ENCODE assay signal across 8 mouse cellular contexts in genomic region chr11:103116959-103117590, GRCm38 (mm10). TPM values are rescaled to one million over a fixed set of nuclear protein-coding genes. Genes with fewer than 3 reads are reported as not detected.
DNase-seq lines count a peak whose midpoint lies in the region; ATAC-seq and TF ChIP-seq lines count a peak whose summit lies in the region.

No protein-coding gene starts in this region.

- H3K4me2 ChIP-seq in liver, embryonic 11.5 days, result peak overlapping the region; percentile 99

- no peak for ATAC-seq in CD4-positive, CD25-positive, alpha-beta regulatory T cell, adult 4 months
- ATAC-seq in liver, embryonic 11.5 days (replicated peaks; ENCODE audit: low FRiP score), result no peak; the same call in 1 of the 2 replicates
- ATAC-seq in monocyte, adult 5-6 weeks (replicated peaks; ENCODE audit: insufficient number of reproducible peaks, low FRiP score, low TSS enrichment, poor library complexity, severe bottlenecking), result peak; percentile 22; the same call in 1 of the 2 replicates

- no peaks in the 10 kb centered on the region for H3K9me3 ChIP-seq in liver, embryonic 11.5 days (ENCODE audit: control insufficient read depth, low read length)

- under 1% methylated on average over 35 of the region's 35 CpGs for WGBS in kidney, adult 2 months
- 0% methylated on average over 35 of the region's 35 CpGs for WGBS in liver, embryonic 11.5 days

- H3K4me3 ChIP-seq in kidney, adult 2 months (ENCODE audit: insufficient read depth, low read depth, low read length), result peak overlapping the region; percentile 74
- H3K4me3 ChIP-seq in liver, embryonic 11.5 days (ENCODE audit: low read depth, low read length), result peak overlapping the region; percentile 75

- peak; percentile 69 for TF ChIP-seq CTCF in kidney, adult 2 months (conservative IDR thresholded peaks at IDR 0.05; ENCODE audit: insufficient read depth, insufficient read length, low read depth, low read length)

- H3K27ac ChIP-seq in kidney, adult 2 months (ENCODE audit: insufficient read depth, low read depth, low read length), result peak overlapping the region; percentile 59
- peak overlapping the region; percentile 86 for H3K27ac ChIP-seq in liver, embryonic 11.5 days (ENCODE audit: low read depth, low read length)

- peak; percentile 11 for TF ChIP-seq POLR2A in kidney, adult 2 months (IDR thresholded peaks at IDR 0.05; ENCODE audit: low read depth, low read length)

- no peaks in the 10 kb centered on the region for H3K36me3 ChIP-seq in kidney, adult 2 months (ENCODE audit: control insufficient read depth, insufficient read depth, low read length)
- no peaks in the 10 kb centered on the region for H3K36me3 ChIP-seq in liver, embryonic 11.5 days (ENCODE audit: control insufficient read depth, insufficient read depth, low read length)

- H3K27me3 ChIP-seq in kidney, adult 2 months (replicated peaks; ENCODE audit: control insufficient read depth, insufficient read depth, low read length), result no peaks in the 10 kb centered on the region
- no peaks in the 10 kb centered on the region for H3K27me3 ChIP-seq in liver, embryonic 11.5 days (replicated peaks; ENCODE audit: control insufficient read depth, insufficient read depth, low read length)

- DNase-seq in CD4-positive, CD25-positive, alpha-beta regulatory T cell, adult 2 months (ENCODE audit: low read depth, low spot score), result peak; percentile 76
- DNase-seq in embryo, embryonic 11.5 days (ENCODE audit: low read depth, low spot score), result peak; percentile 43
- DNase-seq in heart, adult 18-20 months, result peak; percentile 87 to 88
- DNase-seq in kidney, adult 2 months, result peak; percentile 84
- DNase-seq in liver, embryonic 11.5 days (ENCODE audit: low spot score), result peak; percentile 83
- peak; percentile 80 to 84 for DNase-seq in spleen, postnatal 36 days (ENCODE audit: low spot score in 2 of 2)

- H3K9ac ChIP-seq in liver, embryonic 11.5 days (ENCODE audit: low read depth, low read length), result peak overlapping the region; percentile 80

- H3K4me1 ChIP-seq in kidney, adult 2 months (ENCODE audit: control insufficient read depth, insufficient read depth, low read length), result peaks cover 18% of the 10 kb centered on the region; the same call in 1 of the 2 replicates
- peaks cover 23% of the 10 kb centered on the region for H3K4me1 ChIP-seq in liver, embryonic 11.5 days (replicated peaks; ENCODE audit: control insufficient read depth, insufficient read depth, low read length)

RNA-seq across cellular contexts. Expression of gene Hexim1, which starts 1.0 kb away (rescaled TPM):
- polyA plus RNA-seq in CD4-positive, CD25-positive, alpha-beta regulatory T cell, adult 4 months (2017; shearing (Covaris generic)), result 1 to 10 TPM; 2.6 to 4.3 TPM
- 10 to 100 TPM; 20.0 to 21.5 TPM for total RNA-seq in heart, adult 18-20 months (2021)
- polyA plus RNA-seq in kidney, adult 2 months (2012; rRNA removed), result 24.9 and 26.4 TPM in 2 replicates
- 4.6 and 6.1 TPM in 2 replicates for polyA plus RNA-seq in liver, embryonic 11.5 days (2014; fragmentation: Nextera tagmentation; extraction: Ambion mirVana)
- total RNA-seq in monocyte, adult 5-6 weeks (2017), result 90.9 to 99.4 TPM (median 96.2 TPM) in 3 replicates

RNA-seq across cellular contexts. Expression of gene Hexim2, which starts 15.2 kb away (rescaled TPM):
- 1 to 10 TPM; 2.3 to 4.5 TPM for polyA plus RNA-seq in CD4-positive, CD25-positive, alpha-beta regulatory T cell, adult 4 months (2017; shearing (Covaris generic))
- 1 to 10 TPM; 1.6 to 1.7 TPM for total RNA-seq in heart, adult 18-20 months (2021)
- polyA plus RNA-seq in kidney, adult 2 months (2012; rRNA removed), result 3.8 and 4.0 TPM in 2 replicates
- polyA plus RNA-seq in liver, embryonic 11.5 days (2014; fragmentation: Nextera tagmentation; extraction: Ambion mirVana), result 11.9 and 13.8 TPM in 2 replicates
- 0.87 to 2.5 TPM in 2 of 3 replicates, not detected in the other for total RNA-seq in monocyte, adult 5-6 weeks (2017)

RNA-seq across cellular contexts. Expression of gene Acbd4, which starts 15.6 kb away (rescaled TPM):
- polyA plus RNA-seq in CD4-positive, CD25-positive, alpha-beta regulatory T cell, adult 4 months (2017; shearing (Covaris generic)), result 10 to 100 TPM; 19.7 to 25.2 TPM
- 10 to 100 TPM; 28.6 to 41.4 TPM for total RNA-seq in heart, adult 18-20 months (2021)
- 119 and 130 TPM in 2 replicates for polyA plus RNA-seq in kidney, adult 2 months (2012; rRNA removed)
- polyA plus RNA-seq in liver, embryonic 11.5 days (2014; fragmentation: Nextera tagmentation; extraction: Ambion mirVana), result 24.5 and 30.7 TPM in 2 replicates
- 21.8 to 32.6 TPM (median 28.3 TPM) in 3 replicates for total RNA-seq in monocyte, adult 5-6 weeks (2017)

RNA-seq across cellular contexts. Expression of gene Plcd3, which starts 15.6 kb away (rescaled TPM):
- polyA plus RNA-seq in CD4-positive, CD25-positive, alpha-beta regulatory T cell, adult 4 months (2017; shearing (Covaris generic)), result under 1 TPM; 0.41 to 0.51 TPM
- 10 to 100 TPM; 11.0 to 14.5 TPM for total RNA-seq in heart, adult 18-20 months (2021)
- polyA plus RNA-seq in kidney, adult 2 months (2012; rRNA removed), result 14.9 and 18.1 TPM in 2 replicates
- 1.1 and 1.3 TPM in 2 replicates for polyA plus RNA-seq in liver, embryonic 11.5 days (2014; fragmentation: Nextera tagmentation; extraction: Ambion mirVana)
- total RNA-seq in monocyte, adult 5-6 weeks (2017), result 0.97 TPM in 1 of 3 replicates, not detected in the others

RNA-seq across cellular contexts. Expression of gene Fmnl1, which starts 53.8 kb away (rescaled TPM):
- polyA plus RNA-seq in CD4-positive, CD25-positive, alpha-beta regulatory T cell, adult 4 months (2017; shearing (Covaris generic)), result 10 to 100 TPM; 54.2 to 69.6 TPM
- total RNA-seq in heart, adult 18-20 months (2021), result 10 to 100 TPM; 18.1 to 20.2 TPM
- polyA plus RNA-seq in kidney, adult 2 months (2012; rRNA removed), result 32.7 and 35.5 TPM in 2 replicates
- 6.3 and 6.9 TPM in 2 replicates for polyA plus RNA-seq in liver, embryonic 11.5 days (2014; fragmentation: Nextera tagmentation; extraction: Ambion mirVana)
- total RNA-seq in monocyte, adult 5-6 weeks (2017), result 189 to 455 TPM (median 252 TPM) in 3 replicates
